Mouse (Mus musculus): ENCODE measurements around the gene Plppr4. TPM values are rescaled to one million over a fixed set of nuclear protein-coding genes. Genes with fewer than 3 reads are reported as not detected.

Plppr4 gene
- total RNA-seq, 2 experiments from 2014 or later = 0.52 TPM

DNA sequence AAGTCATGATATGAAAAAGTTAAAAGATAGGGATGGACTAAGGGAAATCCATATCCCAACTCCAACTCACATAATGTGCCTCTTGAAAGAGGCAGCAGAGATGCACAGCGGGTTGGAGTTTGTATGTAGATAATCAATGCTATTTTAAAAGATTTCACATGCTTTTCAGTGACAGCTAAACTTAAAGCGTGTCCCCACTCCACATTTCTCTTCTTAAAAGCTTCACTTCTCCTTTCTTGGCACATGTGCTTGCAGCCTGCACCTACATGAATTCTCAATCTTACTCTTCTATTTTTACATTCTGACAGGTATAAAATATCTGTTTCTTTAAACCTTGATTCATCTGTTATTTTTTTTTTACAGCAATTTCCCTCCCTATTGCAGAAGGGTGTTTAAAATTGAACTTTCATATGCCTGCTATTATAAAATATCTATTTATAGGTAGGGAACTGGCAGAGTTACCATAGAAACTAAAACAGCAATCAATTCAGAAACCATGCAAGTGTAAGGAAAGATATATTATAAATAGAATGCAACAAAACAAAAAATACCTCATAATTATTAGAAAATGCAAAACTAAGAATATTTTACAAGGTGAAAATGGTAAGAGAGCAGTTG, 66.3 kb downstream of the Plppr4 start:
- DNase-seq = no peak

Small RNA genes lying within 50 kb of the gene (microRNA-seq; reads per million reads assigned to microRNA genes)
- gene Gm22408 = 0 reads per million in 2 experiments

Other genes starting within 250 kb of the Plppr4 start
- 1 to 10 TPM; 1.0 TPM for gene Plppr5, start 214.0 kb upstream of the Plppr4 start, total RNA-seq (2021)